Mouse (Mus musculus) left cerebral cortex, postnatal 25 days (tissue): ENCODE results near the gene Ugt1a1. TPM values are rescaled to one million over a fixed set of nuclear protein-coding genes. Genes with fewer than 3 reads are reported as not detected.

ENCODE experiments used
- DNase-seq, 2 experiments: peaks; one replicate each; pipeline ENCODE4 v3.0.0; 2022; ENCODE audit warnings: low spot score in 2 of 2, mixed read lengths in 1 of 2
- intact Hi-C: fragments of 180-260 bp; cut with DNase I; formaldehyde crosslinking; loops from one replicate; pipeline ENCODE4 v1.15.1; 2025
- total RNA-seq, 2 experiments: library from RNA; stranded (reverse); gene quantifications; 2 replicates each; pipeline ENCODE4 v1.2.3; 2021

Ugt1a1 gene
- total RNA-seq, 2 experiments from 2014 or later, result not detected

DNA sequence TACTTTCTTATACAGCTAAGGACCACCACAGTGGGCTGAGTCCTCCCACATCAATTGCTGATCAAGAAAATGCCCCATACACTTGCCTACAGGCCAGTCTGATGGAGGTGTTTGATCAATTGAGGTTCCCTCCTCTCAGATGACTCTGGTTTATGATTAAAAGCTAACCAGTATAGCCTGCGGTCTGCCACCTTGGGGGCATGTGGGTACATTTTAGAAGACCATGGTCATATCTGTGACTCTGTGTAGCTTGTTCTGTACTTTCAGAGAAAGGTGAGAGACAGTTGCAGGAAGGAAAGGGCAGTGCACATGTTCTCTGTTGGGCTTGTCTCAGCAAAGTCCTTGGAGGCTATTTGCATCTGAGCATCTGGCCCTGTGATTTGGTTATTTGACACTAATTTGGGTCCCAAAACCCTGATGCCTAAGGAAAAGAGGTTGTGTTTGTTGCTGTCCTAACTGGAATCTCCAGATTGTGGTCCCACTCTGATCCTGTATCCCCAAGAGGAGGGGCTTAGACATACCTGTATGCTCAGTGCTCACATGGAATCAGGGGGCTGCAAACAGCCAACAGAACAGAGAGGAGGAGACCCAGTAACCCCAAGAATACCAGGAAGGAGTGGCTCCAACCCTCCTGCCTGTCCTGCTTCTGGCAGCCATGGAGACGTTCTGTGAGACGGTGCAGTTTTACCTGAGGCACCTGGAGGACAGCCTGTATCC is 21.1 kb downstream of the Ugt1a1 start:
- intact Hi-C loops, result no loop called here

GRCm38 (mm10) chr1:88233421-88234247 is 21.9 kb downstream of the Ugt1a1 start:
- no peak for DNase-seq
- intact Hi-C loops, result no loop called here

More for the DNA sequence above, 21.1 kb downstream of the Ugt1a1 start:
- no peak for DNase-seq

- intact Hi-C loops, result no loop called here
- no peak for DNase-seq
These were observed 22.5 kb downstream of the Ugt1a1 start for GRCm38 (mm10) chr1:88234248-88234610.

GRCm38 (mm10) chr1:88234646-88235045 is 22.9 kb downstream of the Ugt1a1 start:
- intact Hi-C loops, result no loop called here
- no peak for DNase-seq

DNA sequence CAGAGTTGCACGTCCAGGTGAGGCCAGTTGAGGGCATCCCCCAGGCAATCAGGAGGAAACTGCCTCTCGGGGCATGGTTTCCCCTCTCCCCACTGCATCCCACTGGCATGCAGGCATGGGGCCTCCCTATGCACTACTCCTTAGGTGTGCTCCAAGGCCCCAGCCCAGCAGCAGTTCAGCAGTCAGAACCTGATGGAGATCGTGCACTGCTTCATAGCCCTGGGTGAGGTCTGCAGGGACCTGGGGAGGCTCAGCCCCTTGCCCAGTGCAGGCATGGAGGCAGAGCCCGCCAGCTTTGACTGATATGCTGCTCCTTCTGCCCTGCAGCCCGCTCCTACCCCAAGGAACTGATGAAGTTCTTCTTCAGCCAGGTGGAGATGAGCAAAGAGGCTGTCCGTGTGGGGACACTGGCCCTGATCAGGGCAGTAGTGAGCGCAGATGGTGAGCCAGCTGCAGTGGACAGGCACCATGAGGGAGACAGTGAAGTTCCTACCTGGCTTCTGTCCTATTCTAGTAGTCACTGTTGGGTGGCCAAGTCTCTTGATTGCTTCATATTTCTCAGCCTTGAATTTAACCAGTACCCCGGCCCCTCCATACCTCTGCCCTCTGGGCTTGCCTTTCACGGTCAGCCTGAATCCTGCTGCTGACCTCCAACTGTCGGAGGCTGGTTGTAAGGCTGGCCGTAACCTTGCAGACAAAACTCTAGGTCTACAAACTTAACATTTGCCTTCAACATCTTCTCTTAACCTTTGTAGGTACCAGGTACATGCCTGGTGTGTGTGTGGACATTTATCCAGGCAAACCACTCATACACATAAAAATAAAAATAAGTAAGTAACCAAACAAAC is 23.5 kb downstream of the Ugt1a1 start:
- DNase-seq, result no peak

GRCm38 (mm10) chr1:88235894-88236415 is 24.2 kb downstream of the Ugt1a1 start:
- intact Hi-C loops, result no loop called here
- no peak for DNase-seq

More for the DNA sequence above, 23.5 kb downstream of the Ugt1a1 start:
- intact Hi-C loops, result no loop called here

GRCm38 (mm10) chr1:88237311-88237710 is 25.6 kb downstream of the Ugt1a1 start:
- DNase-seq, result no peak
- intact Hi-C loops, result no loop called here

- DNase-seq, result no peak
- intact Hi-C loops, result no loop called here
These were observed 27.0 kb downstream of the Ugt1a1 start for GRCm38 (mm10) chr1:88238771-88239170.

DNA sequence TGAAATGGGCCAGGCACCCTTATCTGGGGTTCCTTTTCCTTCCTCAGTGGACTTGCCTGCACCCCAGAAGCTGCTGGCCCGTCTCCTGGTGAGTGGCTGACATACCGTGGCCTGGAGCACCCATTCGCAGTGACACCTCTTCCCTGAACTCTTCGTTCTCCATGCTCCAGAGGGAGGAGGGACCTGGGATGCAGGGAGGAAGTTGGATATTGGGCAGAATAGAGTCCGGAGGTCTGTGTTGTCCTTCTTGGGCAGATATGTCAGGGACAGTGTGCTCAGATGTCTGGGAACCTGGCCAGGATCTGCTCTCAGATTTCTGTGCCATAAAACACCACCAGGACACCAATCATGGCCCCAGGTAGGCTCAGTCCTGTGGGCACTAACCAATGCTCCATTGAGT is 28.3 kb downstream of the Ugt1a1 start:
- no peak for DNase-seq
- intact Hi-C loops, result no loop called here

DNA sequence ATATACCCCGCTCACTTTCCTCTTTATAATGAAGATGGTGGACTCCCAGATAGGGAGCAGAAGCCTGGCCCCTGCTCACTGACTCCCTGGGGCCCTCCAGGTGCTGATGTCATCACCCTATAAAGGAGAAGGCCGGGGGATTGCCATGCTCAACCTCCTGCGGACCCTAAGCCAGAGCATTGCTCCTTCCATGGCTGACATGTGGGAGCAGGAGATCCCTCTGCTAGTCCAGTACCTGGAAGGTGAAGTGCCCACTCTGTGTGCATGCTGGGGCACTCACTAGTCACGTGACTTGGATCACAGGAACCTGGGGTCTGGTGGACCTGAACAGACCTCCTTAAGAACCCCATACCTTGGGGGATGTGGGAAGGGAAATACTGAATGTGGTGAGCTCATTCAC is 28.8 kb downstream of the Ugt1a1 start:
- intact Hi-C loops, result no loop called here
- DNase-seq, result no peak

GRCm38 (mm10) chr1:88243861-88244260 is 32.1 kb downstream of the Ugt1a1 start:
- intact Hi-C loops, result no loop called here
- no peak for DNase-seq

DNA sequence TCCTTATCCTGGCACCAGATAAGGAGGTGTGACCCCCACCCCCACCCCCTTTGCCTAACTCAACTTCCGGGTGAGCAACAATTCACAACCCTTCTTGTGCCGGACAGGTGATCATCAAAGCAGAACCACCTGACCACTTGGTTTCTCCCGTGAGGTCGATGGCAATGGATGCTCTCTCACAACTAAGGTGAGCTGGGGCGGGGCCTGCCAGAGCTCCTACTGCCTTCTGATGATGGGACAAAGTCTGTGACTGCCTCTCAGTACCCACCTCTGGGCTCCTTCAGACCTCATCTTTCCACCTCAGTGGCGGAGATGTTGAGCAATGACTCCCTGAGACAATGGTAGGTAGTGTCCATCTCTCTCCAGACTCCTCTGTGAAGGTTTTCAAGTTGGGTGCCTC is 34.1 kb downstream of the Ugt1a1 start:
- intact Hi-C loops, result no loop called here
- DNase-seq, result no peak

DNA sequence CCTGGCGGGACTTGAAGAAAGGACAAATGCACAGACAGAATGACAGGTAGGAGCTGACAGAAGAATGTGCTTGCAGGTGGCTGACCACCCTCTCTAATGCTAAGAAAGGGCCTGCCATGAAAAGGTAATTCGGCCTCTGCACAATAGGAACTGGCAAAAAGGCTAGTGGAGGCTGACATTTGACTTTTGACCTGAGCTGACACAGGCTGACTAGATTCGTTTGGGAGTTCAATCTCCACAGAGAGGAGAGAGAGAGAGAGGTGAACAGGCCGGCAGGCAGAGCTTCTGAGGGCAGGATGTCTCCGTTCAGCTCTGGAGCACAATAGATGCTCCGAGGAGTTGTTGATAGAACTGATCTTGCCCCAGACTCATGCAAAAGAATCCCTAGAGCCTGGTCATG is 34.6 kb downstream of the Ugt1a1 start:
- no peak for DNase-seq
- intact Hi-C loops, result no loop called here

DNA sequence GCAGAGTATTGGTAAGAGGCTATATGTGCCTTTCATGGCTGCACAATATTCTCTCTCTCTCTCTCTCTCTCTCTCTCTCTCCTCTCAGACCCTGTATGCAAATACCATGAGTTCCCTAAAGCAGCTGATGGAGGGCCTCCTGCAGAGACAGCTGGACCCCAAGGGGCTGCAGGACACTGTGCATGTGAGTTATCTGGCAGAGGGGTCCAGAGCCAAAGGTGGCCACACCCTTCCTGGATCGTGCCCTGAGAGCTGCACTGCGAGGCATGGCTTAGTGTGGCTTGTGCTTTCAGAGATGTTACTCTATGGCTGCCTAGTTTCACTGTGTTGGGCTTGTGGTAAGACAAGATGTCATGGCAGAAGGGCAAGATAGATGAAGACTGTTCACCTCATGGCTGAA is 35.9 kb downstream of the Ugt1a1 start:
- intact Hi-C loops, result no loop called here
- DNase-seq, result no peak

- DNase-seq, result no peak
- intact Hi-C loops, result no loop called here
These were observed 36.9 kb downstream of the Ugt1a1 start for GRCm38 (mm10) chr1:88248658-88249057.

DNA sequence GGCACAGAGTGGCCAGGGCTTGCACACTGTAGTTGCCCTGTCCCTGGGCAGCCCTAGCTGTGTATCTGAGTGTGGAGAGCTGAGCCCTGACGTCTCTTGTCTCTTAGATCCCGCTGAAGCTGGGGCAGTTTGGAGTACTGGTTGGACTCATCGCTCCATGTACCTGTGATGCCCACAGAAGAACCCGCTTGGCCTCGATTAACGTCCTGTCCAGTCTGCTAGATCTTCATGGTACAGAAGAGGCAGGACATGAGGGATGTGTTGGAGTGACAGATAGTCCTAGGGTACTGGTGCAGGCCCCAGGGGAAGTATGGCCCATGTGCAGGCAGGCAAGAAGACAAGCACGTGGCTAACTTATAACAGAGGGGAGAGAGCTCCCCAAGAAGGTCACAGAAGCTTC is 37.8 kb downstream of the Ugt1a1 start:
- DNase-seq, result no peak
- intact Hi-C loops, result no loop called here

DNA sequence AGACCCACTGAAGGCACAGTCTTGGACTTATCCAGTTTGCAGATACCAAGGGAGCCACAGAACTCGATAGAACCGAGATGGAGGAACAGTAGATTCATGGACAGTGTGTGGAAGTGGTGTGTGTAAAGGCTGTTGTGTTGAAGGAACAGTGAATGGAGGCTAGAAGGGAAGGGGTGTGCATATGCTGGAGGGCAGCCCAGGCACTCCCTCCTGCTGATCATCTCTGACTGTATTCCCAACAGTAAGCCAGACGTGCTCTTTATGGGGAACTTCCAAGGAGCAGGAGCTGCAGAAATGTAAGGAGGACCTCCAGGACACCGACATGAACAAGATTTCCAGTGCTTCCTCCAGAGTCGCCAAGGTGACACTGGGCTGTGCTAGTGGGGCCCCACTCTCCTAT is 38.3 kb downstream of the Ugt1a1 start:
- no peak for DNase-seq
- intact Hi-C loops, result no loop called here

- DNase-seq, result no peak
- intact Hi-C loops, result no loop called here
These were observed 41.3 kb downstream of the Ugt1a1 start for GRCm38 (mm10) chr1:88253106-88253505.

DNA sequence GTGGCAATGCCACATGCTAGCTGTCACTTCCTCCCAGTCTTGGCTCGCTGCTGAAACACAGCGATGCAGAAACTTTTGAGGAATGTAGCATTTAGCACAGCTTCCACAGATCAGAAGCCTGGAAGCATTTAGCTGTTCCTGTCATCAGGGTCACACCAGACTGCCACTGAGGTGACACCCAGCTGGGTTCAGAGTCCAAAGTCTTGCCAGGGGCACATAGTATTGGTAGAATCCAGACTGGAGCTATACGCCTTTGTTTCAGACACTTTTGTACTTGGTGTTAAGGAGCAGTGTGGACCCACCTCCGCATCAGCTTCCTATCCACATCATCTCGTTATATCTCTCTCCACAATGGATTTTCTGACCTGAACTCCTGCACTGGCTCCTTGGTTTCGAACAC is 41.8 kb downstream of the Ugt1a1 start:
- intact Hi-C loops, result no loop called here
- DNase-seq, result no peak

DNA sequence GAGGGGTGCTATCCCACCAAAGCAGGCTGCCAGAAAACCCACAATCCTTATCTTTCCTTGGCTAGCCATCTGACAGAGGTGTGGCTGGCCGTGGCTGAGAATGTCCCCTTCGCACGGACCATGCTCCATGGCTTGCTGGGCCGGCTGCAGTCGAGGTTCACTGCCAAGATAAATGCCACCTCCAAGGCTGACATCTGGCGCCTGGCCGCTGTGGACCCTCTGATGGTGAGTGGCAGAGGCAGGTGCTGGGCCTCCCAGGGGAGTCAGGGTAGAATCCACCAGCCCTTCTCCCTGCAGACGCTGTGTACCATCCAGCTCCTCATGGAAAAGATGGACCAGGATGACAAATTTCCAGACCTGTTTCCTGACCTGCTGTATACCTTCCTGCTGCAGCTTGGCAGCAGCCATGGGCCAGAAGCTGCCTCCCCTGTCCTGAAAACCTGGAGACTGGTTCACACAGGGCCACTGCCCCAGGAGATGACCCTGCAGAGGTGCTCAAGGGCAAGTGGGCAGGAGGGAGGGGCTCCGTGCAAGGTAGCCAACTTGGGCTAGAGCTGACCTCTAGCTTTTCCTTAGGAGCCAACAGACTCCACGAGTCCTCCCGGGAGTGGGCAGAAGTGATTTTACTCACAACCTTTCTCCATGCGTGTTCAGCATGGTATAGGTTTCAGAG is 43.2 kb downstream of the Ugt1a1 start:
- no peak for DNase-seq
- intact Hi-C loops, result no loop called here
